Mouse (Mus musculus) cerebellum, adult 11-12 months (tissue): ENCODE measurements around the gene F8.
"Not testable (repeated sequence)": the region's sequence is repeated elsewhere in the genome, so short reads cannot be mapped to it uniquely, and the experiment has no call there.

Experiments used
- DNase-seq: peaks from one replicate; pipeline ENCODE4 v3.0.0; 2022

F8 gene

GRCm38 (mm10) chrX:75382195-75382771, at the start of gene F8, which contains the start of gene Fundc2:
Gene F8, minus strand, starts transcription at chrX:75382615.
Gene Fundc2, plus strand, starts transcription at chrX:75382399.
- DNase-seq, result peak; percentile 81

DNA sequence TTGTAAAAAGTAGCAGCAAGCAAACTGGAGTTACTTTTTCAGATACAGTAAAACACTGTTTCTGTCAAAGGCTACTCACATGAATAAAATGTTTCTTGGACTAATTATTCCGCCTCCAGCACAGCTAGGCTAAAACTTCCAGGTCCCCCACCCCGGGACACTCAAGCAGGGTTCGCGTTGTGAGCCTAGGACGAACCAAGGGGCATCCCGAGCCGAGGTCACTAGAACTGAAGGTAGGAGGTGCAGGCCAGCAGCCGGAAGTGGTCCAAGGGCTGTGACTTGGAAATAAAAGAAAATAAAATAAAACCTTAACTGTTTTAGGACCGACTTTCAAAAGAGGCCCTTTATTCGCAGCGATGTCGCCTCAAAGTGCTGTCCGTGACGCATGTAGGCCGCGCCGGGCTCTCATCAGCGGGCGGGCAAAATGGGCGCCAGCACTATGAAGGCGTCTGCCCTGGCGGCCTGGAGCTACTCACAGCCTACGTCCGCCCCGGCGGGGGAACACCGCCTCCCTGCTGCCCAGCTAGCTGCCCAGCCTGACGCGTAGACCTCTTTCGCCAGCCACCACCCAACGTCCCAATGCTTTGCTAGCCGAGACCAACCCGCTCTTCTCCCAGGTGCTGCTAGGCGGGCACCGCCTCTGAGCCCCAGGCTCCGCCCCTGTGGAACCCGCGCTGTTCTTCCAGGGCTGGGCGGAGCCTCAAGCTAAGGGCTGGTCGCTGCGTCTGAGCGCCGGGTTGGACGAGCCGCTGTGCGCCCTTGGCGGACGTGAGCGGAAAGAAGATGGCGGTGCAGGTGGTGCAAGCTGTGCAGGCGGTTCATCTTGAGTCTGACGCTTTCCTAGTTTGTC, 33.7 kb upstream of the F8 start, which contains the start of the genes Cmc4, Mtcp1 and Brcc3:
TSS of gene Cmc4 (minus strand) at position 649 of the 850 bp plus-strand sequence.
TSS of gene Mtcp1 (minus strand) at position 653 of the 850 bp plus-strand sequence.
TSS of gene Brcc3 (plus strand) at position 693 of the 850 bp plus-strand sequence.
- DNase-seq, result peak; percentile 91

DNA sequence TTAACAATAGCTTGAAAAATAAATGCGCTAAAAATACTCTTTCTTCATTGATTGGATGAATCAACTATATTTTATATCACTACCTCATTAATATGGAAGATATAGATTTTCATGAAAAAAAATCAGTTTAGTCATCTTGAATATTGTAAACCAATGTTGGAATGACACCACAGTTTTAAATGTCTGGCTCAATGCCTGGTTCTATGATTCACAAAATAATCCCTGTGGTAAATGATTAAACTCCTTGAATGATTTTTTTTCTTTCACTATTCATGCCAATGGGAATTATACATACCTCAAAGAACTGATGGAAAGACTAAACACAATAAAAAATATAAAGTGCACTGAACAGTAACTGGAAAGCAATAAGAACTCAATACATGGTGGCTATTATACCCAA, 27.3 kb upstream of the F8 start:
- DNase-seq, result no peak

DNA sequence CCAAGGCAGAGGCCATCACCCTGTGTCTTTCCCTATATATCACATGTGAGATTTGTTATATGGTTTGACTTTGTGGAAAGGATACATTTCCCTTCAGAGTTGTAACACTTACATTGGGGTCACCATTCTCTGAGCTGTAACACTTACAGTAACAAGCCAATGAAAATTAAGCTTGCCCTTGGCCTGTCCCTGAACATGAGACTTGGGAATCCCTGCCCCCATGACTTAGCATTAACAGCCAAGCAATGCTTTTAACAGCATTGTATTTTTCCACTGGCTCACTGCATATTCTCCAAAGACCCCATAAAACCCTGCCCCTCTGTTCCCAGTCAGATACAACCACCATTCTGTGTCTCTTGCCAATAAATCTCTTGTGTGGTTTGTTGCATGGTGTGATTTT, 20.9 kb upstream of the F8 start:
- DNase-seq, result no peak

GRCm38 (mm10) chrX:75402668-75403067, 20.3 kb upstream of the F8 start:
- no peak for DNase-seq

DNA sequence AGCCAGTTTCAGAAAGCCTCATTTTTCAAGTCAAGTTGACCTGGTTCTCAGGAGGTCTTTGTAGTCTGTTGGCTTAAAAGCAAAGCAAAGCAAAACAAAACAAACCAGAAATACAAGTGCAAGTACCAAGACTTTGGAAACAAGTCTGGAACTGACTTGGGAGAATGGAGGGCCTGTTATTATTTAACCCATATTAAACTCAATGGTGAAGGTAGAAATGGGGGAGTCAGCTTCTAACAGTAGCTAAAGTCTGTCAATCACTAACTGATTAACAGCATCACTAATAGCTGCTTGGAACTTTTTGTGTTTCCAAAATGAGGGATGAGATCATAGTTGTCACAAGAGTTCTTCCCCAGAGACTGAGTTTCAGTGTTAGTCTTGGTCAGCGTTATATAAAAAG, 17.1 kb upstream of the F8 start:
- no peak for DNase-seq

DNA sequence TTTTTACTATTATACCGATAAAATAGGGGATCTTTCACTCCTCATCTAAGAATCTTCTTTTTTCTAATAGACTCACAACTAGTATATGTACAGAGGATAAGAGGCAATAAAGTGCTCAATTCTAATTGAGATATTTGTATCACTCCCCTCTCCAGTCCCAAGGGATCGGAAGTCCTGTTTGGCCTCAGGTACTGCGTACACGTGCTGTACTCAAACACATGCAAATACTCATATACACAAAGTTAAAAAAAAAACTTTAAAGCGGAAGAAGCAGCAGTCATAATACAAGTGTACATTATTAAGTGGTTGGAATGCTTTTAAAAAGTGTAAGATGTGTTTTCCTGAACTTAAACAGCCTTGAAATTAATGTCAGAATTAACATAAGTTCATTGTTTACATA, 716 bp downstream of the F8 start:
- no peak for DNase-seq

GRCm38 (mm10) chrX:75381176-75381575, 1.2 kb downstream of the F8 start:
- DNase-seq, result no peak

- no peak for DNase-seq
These were observed 5.6 kb downstream of the F8 start for GRCm38 (mm10) chrX:75376815-75377214.

GRCm38 (mm10) chrX:75372666-75373425, 9.6 kb downstream of the F8 start:
- no peak for DNase-seq

GRCm38 (mm10) chrX:75370197-75370596, 12.2 kb downstream of the F8 start:
- no peak for DNase-seq

GRCm38 (mm10) chrX:75323556-75323955, 58.9 kb downstream of the F8 start:
- no peak for DNase-seq

- DNase-seq, result no peak
These were observed 110.7 kb downstream of the F8 start for GRCm38 (mm10) chrX:75271676-75272075.

GRCm38 (mm10) chrX:75233603-75234376, 148.6 kb downstream of the F8 start:
- not testable (repeated sequence) for DNase-seq

DNA sequence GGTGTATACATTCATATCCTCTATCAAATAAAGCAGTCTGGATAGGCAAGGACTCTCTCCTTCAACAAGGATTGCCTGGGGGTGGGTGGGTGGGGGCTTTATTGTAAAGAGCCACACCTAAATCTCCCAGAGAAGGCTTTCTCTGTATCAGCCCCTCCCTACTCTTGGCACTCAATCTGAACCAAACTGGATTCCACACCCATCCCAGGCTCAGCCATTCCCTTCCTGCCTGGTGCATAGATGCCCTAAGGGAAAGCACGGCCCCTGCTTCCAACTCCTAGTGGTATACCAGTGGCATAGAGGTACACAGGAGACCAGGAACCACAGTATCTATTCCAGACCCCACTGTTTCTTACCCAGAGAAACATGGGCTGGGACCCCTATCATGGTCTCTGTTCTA, 151.0 kb downstream of the F8 start:
- DNase-seq, result no peak

DNA sequence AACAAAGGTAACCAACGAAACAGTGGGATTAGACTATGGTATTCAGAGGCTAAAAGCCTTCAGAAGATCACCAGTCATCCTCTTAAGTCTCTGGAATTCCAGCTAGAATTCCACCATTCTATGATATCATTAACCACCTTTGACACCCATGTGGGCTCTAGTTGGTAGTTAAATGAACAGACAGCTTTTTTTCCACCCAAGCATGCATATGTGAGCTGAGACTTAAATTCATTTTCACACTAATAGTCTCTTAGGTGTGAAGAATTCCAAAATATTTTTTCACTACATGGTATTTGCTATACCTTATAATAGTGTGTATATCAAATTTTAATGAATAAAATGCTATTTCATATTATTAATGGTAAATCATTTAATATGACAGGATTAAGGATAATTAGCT, 218.7 kb downstream of the F8 start, which contains the start of gene Smim9:
TSS of gene Smim9 (minus strand) at position 101 of the 400 bp plus-strand sequence.
- DNase-seq, result no peak

DNA sequence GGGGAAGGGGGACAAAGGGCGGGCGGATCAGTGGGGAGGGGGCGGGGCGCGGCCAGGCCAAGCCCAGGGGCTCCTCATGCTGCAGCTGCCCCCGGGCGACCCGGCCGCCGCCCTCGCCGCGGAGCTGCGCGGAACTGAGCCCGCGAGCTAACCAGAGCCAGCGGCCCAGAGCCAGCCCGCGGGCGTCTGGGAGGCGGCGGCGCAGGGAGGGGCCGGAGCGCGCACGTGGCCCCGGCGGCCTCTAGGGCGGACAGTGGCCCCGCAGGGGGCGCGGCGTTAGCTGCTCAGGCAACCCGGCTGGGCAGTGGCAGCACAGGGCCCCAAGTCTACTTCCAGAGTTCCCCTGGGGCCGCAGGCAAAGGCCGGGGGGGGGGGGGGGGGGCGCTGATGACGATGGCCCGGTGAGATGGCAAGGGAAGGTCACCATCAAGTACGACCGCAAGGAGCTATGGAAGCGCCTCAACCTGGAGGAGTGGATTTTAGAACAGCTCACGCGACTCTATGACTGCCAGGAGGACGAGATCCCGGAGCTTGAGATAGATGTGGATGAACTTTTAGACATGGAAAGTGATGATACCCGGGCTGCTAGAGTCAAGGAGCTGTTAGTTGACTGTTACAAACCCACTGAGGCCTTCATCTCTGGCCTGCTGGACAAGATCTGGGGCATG, 226.7 kb downstream of the F8 start:
- peak; percentile 36 for DNase-seq

DNA sequence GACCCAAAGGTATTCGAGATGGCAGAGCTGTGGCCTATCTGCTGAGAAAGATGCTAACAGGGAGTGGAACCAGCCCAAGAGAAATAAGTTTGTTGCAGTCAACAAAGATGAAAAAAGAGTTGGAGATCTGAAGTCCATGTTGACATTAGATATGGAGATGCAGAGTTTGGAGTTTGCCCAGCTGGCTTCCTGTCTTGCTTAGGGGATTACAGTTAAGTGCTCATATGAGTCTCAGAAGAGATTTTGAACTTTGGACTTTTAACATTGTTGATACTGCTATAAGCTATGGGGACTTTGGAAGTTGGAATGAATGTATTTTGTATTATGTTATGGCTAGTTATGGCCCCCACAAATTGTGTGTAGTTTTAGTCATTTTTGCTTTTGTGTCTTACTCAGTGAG, 230.2 kb downstream of the F8 start:
- DNase-seq, result no peak

DNA sequence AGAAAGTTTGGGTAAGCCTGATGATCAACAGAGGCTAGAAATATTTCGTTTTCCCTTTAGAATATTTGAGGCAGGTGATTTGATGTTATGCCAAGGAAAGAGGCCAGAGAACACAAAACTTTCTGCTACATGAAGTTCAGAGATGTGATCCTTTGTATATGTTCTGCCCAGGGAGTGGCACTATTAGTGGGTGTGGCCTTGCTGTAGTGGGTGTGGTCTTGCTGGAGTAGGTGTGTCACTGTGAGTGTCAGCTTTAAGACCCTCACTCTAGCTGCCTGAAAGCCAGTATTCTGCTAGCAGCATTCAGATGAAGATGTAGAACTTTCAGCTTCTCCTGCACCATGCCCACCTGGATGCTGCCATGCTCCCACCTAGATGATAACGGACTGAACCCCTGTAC, 232.1 kb downstream of the F8 start:
- no peak for DNase-seq

DNA sequence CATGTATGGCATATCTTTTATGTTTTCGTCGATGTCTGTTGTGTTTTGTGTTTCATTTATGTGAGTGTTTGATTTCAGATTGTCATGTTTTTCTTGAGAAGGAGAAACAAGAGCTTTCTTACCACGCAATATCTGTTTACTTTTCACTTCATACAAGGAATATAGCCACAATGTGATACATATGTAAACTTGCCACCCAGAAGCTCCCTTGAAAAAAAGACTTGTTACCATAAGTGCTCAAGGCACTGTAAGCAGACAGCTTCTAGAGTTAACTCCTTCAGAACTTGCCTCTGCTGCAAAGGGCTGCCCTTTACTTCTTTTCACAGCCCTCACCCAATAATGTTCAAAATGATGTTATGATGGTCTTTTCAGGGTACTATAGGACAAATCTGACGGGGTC, 234.0 kb downstream of the F8 start:
- DNase-seq, result no peak

- DNase-seq, result not testable (repeated sequence)
These were observed 239.3 kb downstream of the F8 start for GRCm38 (mm10) chrX:75143124-75143555.

GRCm38 (mm10) chrX:75138182-75138581, 244.2 kb downstream of the F8 start:
- no peak for DNase-seq
